Mouse (Mus musculus) frontal cortex, adult (tissue): ENCODE measurements around the gene Il27ra.
"Not testable (repeated sequence)": the region's sequence is repeated elsewhere in the genome, so short reads cannot be mapped to it uniquely, and the experiment has no call there.

Experiments
- ATAC-seq: cut with Nextera tagmentation; 2 replicates; pipeline ENCODE4 v1.9.2; 2017; ENCODE audit warnings: mild to moderate bottlenecking, moderate library complexity, mixed read lengths; ENCODE audit not compliant: low TSS enrichment

The Il27ra gene

DNA sequence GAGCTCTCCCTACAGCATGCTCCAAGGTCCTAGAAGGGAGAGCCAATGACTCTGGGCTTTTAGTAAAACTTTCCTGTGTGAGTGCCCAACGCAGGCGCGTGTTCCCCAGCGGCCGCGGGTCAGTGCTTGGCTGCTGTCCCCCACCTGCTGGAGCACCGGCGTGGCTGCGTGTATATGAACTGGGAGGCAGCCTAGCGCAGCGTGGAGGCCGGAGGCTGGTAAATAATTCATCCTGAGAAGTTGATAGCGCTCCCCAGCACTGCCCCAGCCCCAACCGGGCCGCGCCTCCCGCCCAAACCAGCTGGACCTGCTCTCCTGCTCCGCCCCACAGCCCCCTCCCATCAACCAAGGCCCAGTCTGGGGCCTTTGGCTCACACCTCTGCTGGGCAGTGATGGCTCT, 21.3 kb downstream of the Il27ra start, which contains the start of gene Palm3:
Gene Palm3, plus strand, starts transcription at position 376 of the 400 bp plus-strand sequence.
- no peak for ATAC-seq

DNA sequence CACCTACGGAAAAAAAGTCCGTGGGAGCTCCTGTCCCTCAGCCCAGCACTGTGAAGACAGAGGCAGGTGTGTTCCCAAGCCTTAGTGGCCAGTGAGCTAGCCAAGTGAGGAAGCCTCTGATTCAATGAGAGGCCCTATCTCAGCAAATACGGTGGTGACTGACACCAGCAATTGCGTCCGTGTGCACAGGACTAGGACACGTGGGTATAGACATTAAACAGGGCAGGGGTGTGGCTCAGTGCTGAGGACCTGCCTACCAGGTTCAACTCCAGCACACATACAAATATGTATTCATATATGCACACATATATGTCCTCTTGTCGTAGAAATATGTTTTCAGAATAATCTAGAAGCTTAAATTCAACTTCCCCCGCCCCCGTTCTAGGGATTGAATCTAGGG, 22.7 kb downstream of the Il27ra start:
- no peak for ATAC-seq

DNA sequence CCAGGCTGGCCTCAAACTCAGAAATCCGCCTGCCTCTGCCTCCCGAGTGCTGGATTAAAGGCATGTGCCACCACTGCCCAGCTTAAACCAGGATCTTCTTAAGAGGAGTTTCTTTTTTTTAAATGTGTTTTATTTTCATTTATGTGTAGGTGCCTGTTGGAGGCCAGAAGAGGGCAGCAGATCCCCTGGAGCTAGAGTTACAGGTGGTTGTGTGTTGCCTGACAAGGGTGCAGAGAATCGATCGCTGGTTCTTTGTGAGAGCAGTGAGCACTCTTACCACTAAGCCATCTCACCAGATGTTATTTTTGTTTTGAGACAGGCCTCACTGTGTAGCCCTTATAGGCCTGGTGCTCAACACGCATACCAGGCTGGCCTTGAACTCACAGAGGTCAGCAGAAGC, 26.6 kb downstream of the Il27ra start:
- no peak for ATAC-seq

DNA sequence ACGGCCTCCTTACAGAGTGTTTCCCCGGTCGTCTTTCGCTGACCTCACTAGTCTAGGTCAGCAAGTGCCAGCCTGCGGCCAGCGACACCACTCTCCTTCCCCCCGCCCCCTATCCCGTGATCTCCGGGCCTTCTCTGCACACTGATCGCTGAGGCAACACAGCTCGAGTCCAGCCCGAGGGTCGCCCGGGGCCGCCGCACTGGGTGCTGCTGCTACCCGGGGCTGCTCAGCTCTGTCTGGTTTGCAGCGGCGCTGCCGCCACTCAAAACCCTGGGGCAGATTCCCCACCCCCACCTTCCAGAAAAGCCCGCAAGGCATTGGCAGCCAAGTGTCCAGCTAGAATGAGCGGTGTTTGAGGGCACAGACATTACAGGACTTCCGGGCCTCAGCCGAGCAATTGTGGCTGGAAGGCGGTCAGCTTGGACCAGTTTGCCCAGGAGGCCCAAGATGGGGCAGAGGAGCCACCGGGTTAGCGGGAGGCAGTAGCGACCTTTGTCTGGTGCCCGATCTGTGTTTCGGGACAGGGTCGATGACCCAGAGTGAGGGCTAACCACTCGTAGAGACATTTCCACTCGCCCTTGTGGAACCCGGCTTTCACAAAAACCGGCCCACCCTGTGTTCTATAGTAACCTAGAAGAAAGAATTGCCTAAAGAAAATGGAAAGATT, 29.8 kb downstream of the Il27ra start:
- no peak for ATAC-seq

DNA sequence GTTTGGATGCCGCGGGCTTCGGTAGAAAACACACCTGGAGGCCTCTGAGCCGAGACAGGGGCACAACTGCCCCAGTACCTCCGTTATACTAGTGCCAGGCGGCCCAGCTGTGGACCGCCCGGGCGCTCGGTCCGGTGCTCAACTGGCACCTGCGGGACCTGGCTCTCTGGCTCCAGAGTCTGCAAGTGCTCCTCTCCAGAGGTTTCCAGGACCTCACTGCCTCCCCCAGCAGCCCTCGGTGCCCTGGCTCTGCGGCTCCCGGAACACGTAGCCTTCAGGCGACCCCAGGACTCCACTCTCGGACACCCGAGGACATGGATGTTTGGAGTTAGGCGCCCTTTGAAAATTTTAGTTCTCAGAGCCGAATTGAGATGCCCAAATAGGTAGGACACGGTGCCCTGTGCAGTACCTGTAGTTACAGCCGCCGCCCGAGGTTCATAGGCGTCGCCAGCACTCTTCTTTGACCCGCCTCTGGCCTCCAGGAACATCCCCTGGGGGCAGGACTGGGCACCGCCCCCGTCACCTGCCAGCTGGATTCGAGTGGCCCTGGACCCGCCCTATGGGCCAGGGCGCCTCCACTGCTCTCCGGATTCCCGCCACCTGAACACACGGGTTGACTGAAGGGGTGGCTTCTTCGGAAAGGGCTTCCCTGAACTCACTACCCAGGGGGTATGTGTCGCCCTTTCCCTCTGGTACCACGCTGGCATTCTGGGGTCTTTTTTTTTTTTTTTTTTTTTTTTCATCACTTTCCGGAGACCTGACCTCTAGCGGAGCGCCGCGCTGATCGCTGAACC, 30.5 kb downstream of the Il27ra start, which contains the start of gene 2210011C24Rik:
Gene 2210011C24Rik, minus strand, starts transcription at position 467 of the 794 bp plus-strand sequence.
- peak; percentile 11; the same call in 1 of the 2 replicates for ATAC-seq

DNA sequence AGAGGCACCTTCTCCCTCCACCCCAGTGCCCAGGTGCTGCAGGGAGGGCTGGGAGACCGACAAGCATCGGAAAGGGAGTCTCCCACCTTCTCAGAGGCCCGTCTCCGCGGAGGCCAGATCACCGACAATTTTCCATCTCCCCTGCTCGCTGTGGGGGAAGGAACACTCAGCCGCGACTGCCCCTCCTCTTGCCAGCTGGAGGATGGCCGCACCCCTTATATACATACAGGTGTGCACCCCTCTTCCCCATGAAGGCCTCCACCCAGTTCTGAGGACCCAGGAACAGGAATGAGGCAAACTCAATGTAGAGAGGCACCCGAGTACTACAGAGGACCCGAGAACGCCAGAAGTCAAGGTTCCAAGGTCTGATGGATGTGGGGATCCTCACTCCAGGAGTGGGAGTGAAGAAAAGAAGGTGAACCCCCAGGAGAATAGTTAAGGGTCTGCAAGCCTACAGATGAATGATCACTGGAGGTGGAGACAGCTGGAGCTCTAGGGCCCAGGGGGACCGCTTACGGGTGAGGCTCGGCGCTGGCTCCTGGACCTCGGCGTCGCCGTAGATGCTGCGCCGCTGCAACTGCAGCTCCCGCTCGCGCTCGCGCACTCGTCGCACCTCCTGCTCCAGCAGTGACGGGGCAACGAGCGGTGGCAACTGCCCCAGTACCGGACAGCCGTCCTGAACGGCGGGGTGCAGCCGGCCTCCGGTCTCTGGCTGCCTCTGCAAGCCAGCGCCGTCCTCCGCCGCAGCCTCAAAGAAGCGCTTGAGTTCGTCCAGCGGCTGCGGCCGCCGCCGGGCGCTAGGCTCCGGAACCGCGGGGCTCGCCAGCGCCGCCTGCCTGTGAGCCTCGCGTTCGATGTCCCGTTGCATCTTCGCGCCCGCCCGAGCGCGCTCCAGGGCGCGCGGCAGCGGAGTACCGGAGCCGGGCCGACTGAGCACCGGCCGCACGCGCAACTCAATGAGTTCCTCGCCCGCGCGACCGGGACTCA, 31.5 kb downstream of the Il27ra start:
- ATAC-seq: peak; percentile 80

DNA sequence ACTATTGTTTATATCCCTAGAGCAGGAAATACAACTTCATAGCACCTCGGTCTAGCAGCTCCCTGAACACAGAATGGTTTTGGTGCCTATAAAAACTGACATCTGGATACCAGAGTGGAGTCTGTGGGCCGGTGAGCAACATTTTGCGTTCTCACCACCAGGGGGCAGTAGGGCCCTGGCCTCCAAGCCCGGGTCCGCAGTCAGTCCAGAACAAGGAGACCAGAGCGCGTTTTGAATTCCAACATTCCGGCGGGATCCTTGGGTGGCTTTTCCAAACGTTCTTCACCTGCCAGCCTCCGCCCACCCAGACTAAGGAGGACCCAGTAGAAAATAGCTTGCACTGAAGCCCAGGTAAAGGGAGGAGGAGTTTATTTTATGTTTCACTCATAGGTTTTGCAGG, 32.5 kb downstream of the Il27ra start:
- ATAC-seq: peak; percentile 71

DNA sequence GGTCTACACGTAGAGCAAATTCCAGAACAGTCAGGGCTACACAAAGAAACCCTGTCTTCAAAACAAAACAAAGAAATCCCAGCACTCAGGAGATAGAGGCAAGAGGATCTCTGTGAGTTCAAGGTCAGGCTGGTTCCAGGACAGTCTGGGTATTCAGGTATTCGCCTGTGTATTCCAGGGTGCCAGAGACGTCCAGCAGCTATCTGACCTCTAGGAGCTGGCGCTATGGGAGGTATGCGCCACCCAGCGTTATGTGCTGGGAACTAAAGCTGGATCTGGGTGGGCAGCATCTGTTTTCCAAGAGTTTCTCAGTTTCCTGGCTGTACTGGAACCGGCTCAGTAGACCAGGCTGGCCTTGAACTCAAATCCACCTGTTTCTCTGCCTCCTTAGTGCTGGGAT, 34.0 kb downstream of the Il27ra start:
- ATAC-seq: no peak

DNA sequence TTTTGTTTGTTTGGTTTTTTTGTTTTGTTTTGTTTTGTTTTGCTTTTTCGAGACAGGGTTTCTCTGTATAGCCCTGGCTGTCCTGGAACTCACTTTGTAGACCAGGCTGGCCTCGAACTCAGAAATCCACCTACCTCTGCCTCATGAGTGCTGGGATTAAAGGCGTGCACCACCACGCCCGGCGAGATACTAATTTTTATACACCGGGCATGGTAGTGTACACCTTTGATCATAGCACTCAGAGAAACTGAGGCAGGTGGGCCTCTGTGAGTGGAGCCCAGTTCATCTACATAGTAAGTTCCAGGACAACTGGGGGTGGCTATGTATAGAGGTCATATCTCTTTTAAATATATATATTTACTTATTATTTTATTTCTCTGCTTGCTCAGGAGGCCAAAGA, 36.9 kb downstream of the Il27ra start:
- not testable (repeated sequence) for ATAC-seq

DNA sequence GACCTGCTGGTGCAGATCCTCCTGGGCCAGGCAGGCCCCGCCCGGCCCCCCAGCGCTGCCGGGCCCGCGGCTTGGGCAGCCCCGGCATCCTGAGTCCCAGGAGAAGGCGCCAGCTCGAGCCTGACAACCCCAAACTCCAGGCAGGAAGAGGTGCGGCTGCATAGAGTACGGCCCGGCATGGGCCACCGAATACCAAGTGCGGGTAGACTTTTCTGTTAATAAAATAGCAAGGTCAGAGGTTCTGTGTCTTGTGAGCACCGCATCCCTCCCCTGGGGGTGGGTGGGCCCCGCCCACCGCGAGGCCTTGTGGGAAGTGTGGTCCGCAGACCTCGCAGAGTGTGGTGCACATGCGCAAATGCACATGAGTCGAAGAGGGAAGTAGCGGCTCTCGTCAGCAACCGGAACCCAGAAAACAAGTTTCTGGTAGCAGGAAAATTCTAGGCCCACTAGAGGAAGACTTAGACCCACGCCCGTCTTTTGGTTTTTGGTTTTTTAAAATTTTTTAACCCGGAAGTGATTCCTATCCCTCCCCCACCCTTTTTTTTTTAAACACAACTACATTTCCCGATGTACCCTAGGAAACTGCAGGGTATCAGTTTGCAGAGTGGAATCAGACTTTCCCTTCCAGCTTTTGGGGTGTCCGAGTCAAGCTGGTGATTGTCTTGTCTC, 37.7 kb downstream of the Il27ra start:
- peak; percentile 93 for ATAC-seq

DNA sequence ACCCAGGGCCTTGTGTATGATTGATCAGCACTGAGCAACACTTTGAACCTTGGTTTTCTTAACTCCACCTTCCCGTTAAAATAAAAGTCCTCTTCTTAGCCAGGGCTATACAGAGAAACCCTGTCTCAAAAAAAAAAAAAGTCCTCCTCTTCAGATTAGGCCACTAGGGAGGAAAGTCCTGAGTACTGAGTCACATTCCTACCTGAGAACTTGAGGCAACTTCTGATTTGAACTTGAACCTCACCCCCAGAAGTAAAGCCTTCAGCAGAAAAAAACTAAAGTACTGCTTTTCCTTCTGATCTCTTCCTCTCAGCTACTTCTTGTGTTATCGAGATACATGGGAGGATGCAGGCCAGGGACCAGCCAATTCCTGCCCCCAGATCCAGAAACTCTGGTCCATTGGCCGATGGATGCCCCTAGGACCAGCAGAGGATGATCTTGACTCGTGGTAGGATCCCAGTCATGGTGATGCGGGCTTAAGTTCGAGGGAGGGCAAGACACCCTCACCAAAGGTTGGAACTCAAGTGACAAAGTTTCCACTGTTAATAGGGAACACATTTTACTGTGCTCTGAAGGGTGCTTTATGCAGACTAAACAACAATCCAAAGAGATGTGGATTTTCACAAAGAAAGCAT, 38.7 kb downstream of the Il27ra start:
- no peak for ATAC-seq

DNA sequence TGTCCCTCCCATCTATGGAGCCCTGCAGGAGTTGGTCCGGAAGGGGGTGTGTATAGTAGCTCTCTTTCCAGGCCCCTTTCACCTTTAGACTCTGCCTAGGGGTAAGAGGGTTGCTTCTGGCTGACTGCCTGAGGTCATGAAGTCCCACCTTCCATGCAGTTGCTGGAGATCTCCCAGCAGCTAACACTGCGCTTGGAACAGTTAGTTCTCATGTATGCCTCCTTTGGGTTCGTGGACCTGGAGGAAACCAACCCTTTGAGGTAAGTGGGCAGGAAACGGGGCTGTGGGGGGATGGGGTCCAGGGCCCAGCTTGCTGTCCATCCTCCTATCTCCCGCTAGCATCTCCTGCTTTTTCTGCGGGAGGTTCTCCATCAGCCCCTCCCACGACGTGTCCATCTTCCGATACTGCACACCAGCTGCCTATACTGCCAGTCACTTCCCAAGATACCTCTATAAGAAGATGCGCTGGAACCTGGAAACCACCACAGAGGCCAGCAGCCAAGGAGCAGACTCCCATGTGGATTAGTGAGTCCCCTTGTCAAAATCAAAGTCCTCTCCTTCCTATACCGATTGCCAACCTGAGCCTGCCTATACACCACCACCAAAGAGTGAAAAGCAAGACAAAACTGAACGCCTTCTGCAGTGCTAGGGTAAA, 39.3 kb downstream of the Il27ra start:
- ATAC-seq: no peak

DNA sequence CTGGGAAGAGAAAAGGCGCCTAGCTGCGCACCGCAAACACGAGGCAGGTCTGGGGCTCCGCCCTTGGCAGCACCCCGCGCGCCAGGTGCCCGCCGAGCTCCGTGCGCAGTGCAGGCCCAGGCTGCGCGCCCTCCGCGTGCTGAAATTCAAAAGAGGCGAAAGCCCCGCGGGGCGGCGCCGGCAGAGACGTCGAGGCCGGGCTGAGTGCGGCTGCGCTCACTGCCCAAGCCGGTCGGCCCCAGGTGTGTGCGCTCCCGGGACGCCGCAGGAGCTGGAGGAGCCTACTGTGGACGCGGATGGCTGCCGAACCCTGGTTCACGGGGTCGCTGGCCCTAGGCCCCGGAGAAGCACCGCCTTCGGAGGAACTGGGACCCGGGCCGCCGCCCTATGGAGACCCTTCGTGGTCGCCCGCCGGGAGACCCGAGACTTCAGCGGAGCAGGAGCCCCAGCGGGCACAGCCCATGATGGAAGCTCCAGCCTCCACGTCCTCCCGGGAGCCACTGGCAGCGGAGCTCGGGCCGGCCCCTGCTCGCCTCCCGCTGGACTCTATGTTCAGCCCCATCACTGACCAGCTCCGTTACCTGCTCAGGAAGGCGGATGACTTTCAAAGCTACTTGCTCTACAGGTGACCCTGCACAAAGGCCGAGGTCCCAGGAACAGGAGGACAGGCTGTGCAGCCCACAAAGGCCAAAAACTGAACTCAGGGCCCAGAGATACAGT, 40.9 kb downstream of the Il27ra start, which contains the start of gene 1700067K01Rik:
Gene 1700067K01Rik, plus strand, starts transcription at position 222 of the 720 bp plus-strand sequence.
- ATAC-seq: no peak

DNA sequence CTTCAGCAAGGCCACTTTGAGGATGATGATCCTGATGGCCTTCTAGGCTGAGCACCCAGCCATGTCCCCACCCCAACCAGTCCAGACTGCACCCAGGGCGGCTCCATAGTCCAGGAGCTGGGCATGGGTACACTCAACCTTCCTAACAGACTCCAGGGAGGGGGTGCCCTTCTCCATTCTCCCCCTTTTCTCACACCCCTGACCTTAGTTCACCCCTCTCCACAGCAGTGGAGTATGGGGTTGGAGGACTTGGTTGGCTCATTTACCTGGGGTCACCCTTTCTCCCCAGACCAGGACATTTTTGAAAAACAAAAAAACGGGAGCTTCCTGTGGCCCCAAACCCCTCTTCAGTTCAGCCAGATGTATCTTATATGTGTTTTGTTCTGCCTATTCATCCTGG, 42.6 kb downstream of the Il27ra start:
- ATAC-seq: no peak

DNA sequence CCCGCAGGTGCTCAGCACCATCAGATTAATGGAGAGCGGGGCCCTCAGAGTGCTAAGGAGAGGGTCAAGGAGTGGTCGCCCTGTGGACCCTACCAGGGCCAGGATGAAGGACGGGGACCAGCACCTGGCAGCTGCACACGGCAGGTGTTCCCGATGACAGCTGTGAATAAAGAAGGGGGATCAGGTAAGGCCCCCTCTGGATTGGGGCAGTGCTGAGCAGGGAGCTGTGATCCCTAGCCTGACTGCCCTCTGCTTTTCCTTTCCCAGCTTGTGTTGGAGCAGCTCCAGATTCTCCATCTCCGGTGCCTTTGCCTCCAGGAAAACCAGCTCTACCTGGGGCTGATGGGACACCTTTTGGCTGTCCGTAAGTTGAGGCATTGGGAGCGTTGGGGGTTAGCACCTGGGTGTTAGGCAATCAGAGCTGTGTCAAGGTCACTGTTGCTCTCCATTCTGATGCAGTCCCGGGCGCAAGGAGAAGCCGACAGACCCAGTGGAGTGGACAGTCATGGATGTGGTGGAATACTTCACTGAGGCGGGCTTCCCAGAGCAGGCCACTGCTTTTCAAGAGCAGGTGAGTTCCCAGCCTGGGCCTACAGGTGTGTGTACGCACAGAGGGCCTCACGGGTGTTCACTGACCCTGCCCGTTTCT, 43.2 kb downstream of the Il27ra start:
- no peak for ATAC-seq

DNA sequence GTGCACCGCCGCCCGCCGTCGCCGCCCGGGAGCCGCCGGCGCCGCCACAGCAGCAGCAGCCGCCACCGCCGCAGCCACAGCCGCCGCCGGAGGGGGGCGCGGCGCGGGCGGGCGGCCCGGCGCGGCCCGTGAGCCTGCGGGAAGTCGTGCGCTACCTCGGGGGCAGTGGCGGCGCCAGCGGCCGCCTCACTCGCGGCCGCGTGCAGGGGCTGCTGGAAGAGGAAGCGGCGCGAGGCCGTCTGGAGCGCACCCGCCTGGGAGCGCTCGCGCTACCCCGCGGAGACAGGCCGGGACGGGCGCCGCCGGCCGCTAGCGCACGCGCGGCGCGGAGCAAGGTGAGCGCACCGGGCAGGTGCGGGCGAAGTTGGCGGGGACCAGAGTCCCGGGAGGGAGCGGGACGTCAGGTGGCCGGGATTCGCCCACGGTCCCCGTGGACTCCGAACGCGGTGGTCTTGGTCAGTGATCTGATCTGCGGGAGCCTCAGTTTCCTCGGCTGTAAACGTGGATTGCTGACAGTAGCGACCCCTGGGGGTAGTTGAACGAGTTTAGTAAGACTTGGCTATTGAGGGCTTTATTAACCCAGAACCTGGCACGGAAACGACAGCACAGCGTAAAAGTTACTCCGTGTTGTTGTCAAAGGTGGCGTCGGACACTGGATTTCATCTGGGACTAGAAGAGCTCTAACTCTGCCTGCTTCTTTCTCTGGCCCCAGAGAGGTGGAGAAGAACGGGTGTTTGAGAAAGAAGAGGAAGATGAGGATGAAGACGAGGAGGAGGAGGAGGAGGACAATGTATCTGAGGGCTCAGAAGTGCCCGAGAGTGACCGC, 43.9 kb downstream of the Il27ra start:
- ATAC-seq: peak; percentile 36

DNA sequence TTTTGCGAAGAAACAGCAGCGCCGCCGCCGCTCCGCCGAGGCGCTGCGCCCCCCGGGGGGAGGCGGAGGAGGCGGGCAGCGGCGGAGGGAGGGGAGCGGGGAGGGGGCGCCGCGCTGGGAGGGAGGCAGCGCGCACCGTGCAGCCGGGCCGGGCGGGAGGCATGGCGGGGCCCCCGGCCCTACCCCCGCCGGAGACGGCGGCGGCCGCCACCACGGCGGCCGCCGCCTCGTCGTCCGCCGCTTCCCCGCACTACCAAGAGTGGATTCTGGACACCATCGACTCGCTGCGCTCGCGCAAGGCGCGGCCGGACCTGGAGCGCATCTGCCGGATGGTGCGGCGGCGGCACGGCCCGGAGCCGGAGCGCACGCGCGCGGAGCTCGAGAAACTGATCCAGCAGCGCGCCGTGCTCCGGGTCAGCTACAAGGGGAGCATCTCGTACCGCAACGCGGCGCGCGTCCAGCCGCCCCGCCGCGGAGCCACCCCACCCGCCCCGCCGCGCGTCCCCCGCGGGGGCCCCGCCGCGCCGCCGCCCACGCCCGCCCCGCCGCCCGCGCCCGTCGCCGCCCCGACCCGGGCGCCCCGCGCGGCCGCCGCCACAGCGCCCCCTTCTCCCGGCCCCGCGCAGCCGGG, 44.8 kb downstream of the Il27ra start, which contains the start of gene Samd1:
Gene Samd1, plus strand, starts transcription at position 162 of the 631 bp plus-strand sequence.
- peak; percentile 20; the same call in 1 of the 2 replicates for ATAC-seq
